ENCODE assay signal across 11 mouse cellular contexts in genomic region chr7:110946731-110947130, GRCm38 (mm10). TPM values are rescaled to one million over a fixed set of nuclear protein-coding genes. Genes with fewer than 3 reads are reported as not detected.
DNase-seq lines count a peak whose midpoint lies in the region; ATAC-seq and TF ChIP-seq lines count a peak whose summit lies in the region.
"Had no signal": no experiment of that assay in that cellular context is flagged by ENCODE, and none has a peak within 500 bp of the region (broad histone marks: within the 10 kb centered on the region; RNA-seq: fewer than 3 reads in every experiment).

No protein-coding gene starts in this region.

- H3K4me1 ChIP-seq in lung, embryonic 14.5 days (ENCODE audit: insufficient read depth) = 0 out of 2 replicates have a peak, but pooled peaks cover 4% of the 10 kb centered on the region

- no peaks in the 10 kb centered on the region for H3K27me3 ChIP-seq in lung, embryonic 14.5 days (ENCODE audit: insufficient read depth, low read length)
- H3K27me3 ChIP-seq: embryonic facial prominence, embryonic 12.5 days; lung, embryonic 15.5 days had no signal

- peak; percentile 7 to 9 for DNase-seq in cerebellum, adult 18-20 months
- DNase-seq in cerebellum, adult 11 months = no peak
- peak; percentile 46 for DNase-seq in lung, embryonic 14.5 days
- no peak for DNase-seq in lung, postnatal 10 days
- peak; percentile 19 to 56 for DNase-seq in spleen, postnatal 36 days (ENCODE audit: low spot score in 2 of 2)
- DNase-seq in testis, postnatal 14 days (ENCODE audit: low spot score) = no peak
- no peak for DNase-seq in layer of hippocampus, postnatal 10 days (ENCODE audit: low spot score in 2 of 2)
- DNase-seq: heart, postnatal 10 days had no signal

- ATAC-seq in lung, embryonic 14.5 days (ENCODE audit: insufficient read depth) = no peak
- peak; percentile 60; the same call in 1 of the 2 replicates for ATAC-seq in erythroblast, adult 5-6 weeks (replicated peaks; ENCODE audit: low FRiP score, poor library complexity, severe bottlenecking)

- 77% methylated on average over 6 of the region's 6 CpGs for WGBS in lung, embryonic 14.5 days

- TF ChIP-seq CTCF in lung, embryonic 14.5 days (IDR thresholded peaks at IDR 0.05; ENCODE audit: low read depth) = peak; percentile 54

- no peak overlapping the region for H3K4me3 ChIP-seq in lung, embryonic 14.5 days (ENCODE audit: low read depth, low read length)
- H3K4me3 ChIP-seq: embryonic facial prominence, embryonic 12.5 days; lung, embryonic 15.5 days had no signal

- H3K9me3 ChIP-seq in lung, embryonic 14.5 days (ENCODE audit: low read depth, low read length) = no peaks in the 10 kb centered on the region
- H3K9me3 ChIP-seq: embryonic facial prominence, embryonic 12.5 days; lung, embryonic 15.5 days had no signal

- H3K27ac ChIP-seq in lung, embryonic 14.5 days (ENCODE audit: low read depth) = no peak overlapping the region
- H3K27ac ChIP-seq: embryonic facial prominence, embryonic 12.5 days; lung, embryonic 15.5 days had no signal

- no peak overlapping the region for H3K9ac ChIP-seq in lung, embryonic 14.5 days
- H3K9ac ChIP-seq: embryonic facial prominence, embryonic 12.5 days; lung, embryonic 15.5 days had no signal

- H3K4me2 ChIP-seq in lung, embryonic 14.5 days = no peak overlapping the region
- H3K4me2 ChIP-seq: embryonic facial prominence, embryonic 12.5 days; lung, embryonic 15.5 days had no signal

- H3K36me3 ChIP-seq in lung, embryonic 14.5 days (ENCODE audit: insufficient read depth) = no peaks in the 10 kb centered on the region
- H3K36me3 ChIP-seq: embryonic facial prominence, embryonic 12.5 days; lung, embryonic 15.5 days had no signal

RNA-seq across cellular contexts. Expression of gene Mrvi1, which starts 35.5 kb away (rescaled TPM):
- 15.2 and 15.8 TPM in 2 replicates for polyA plus RNA-seq in lung, embryonic 14.5 days (2014; fragmentation: Nextera tagmentation; extraction: Ambion mirVana)
- 1.0 and 1.7 TPM in 2 replicates for total RNA-seq in erythroblast, adult 5-6 weeks (2015; ENCODE audit: low replicate concordance)
- 0.14 and 1.1 TPM in 2 replicates for total RNA-seq in erythroblast, adult 5-6 weeks (2017; ENCODE audit: low replicate concordance)
- total RNA-seq in layer of hippocampus, postnatal 10 days (2021) = 1 to 10 TPM; 1.3 to 1.7 TPM

Comparison
In these comparisons a context has a peak if more than half of its experiments do, and no peak if none do; other contexts are left out.
1. DNase-seq: peak in cerebellum, adult 18-20 months (2 of 2), lung, embryonic 14.5 days (single experiment) and spleen, postnatal 36 days (2 of 2); none in cerebellum, adult 11 months (single experiment), lung, postnatal 10 days (single experiment), testis, postnatal 14 days (single experiment) and layer of hippocampus, postnatal 10 days (0 of 2).